Mouse (Mus musculus) kidney, embryonic 14.5 days (tissue): Measurements from ENCODE around the gene Tnfrsf9. TPM values are rescaled to one million over a fixed set of nuclear protein-coding genes. Genes with fewer than 3 reads are reported as not detected.

Source experiments
- ATAC-seq: fragments of 200-750 bp; cut with Nextera tagmentation; 2 replicates; pipeline ENCODE4 v1.8.0; 2017; ENCODE audit warnings: moderate number of reproducible peaks, mild to moderate bottlenecking, moderate TSS enrichment, moderate library complexity; ENCODE audit not compliant: low FRiP score, low TSS enrichment
- H3K27ac ChIP-seq: fragments of 300-500 bp; sonication (generic); 2 replicates; pipeline ENCODE4 v1.5.1; 2014; ENCODE audit warnings: low read depth, mild to moderate bottlenecking, low read length, moderate library complexity, mixed read lengths
- H3K27me3 ChIP-seq: fragments of 300-500 bp; sonication (generic); 2 replicates; pipeline ENCODE4 v1.6.1; 2014; ENCODE audit warnings: mild to moderate bottlenecking, low read length; ENCODE audit not compliant: control insufficient read depth, insufficient read depth
- H3K36me3 ChIP-seq: fragments of 300-500 bp; sonication (generic); 2 replicates; pipeline ENCODE4 v1.6.1; 2014; ENCODE audit warnings: low read length, mixed read lengths; ENCODE audit not compliant: control insufficient read depth, insufficient read depth
- H3K4me1 ChIP-seq: fragments of 300-500 bp; sonication (generic); 2 replicates; pipeline ENCODE4 v1.6.1; 2014; ENCODE audit warnings: low read length, mixed read lengths; ENCODE audit not compliant: control insufficient read depth, insufficient read depth
- H3K4me2 ChIP-seq: fragments of 300-500 bp; sonication (generic); replicated peaks from 2 replicates; pipeline ENCODE4 v1.6.1; 2014; ENCODE audit warnings: low read depth, mild to moderate bottlenecking, low read length
- H3K4me3 ChIP-seq: fragments of 300-500 bp; sonication (generic); 2 replicates; pipeline ENCODE4 v1.5.1; 2014; ENCODE audit warnings: mild to moderate bottlenecking, low read length
- H3K9ac ChIP-seq: fragments of 300-500 bp; sonication (generic); 2 replicates; pipeline ENCODE4 v1.6.1; 2014; ENCODE audit warnings: low read depth, mild to moderate bottlenecking, low read length, moderate library complexity
- H3K9me3 ChIP-seq: fragments of 300-500 bp; sonication (generic); 2 replicates; pipeline ENCODE4 v1.6.1; 2016; ENCODE audit warnings: low read length; ENCODE audit not compliant: control insufficient read depth
- WGBS: fragments of 180-500 bp; shearing (Covaris S2); extraction: QIAGEN DNeasy Blood & Tissue Kit; methylation state at CpG from one replicate; pipeline ENCODE4 v1.1.7; 2014; 5-methylcytosine and 5-hydroxymethylcytosine counted together
- polyA plus RNA-seq: library from polyadenylated mRNA; unstranded; fragments of >200 nt; fragmentation: Nextera tagmentation; extraction: Ambion mirVana; gene quantifications from 2 replicates; pipeline ENCODE4 v1.2.1, GENCODE M21; 2014

Tnfrsf9 gene
- polyA plus RNA-seq, 1 experiment from 2014 or later, result 0.39 TPM

GRCm38 (mm10) chr4:150933503-150933902, 19.1 kb downstream of the Tnfrsf9 start:
- H3K4me3 ChIP-seq, result no peak overlapping the region
- no peak overlapping the region for H3K9ac ChIP-seq
- no peak for ATAC-seq
- no peaks in the 10 kb centered on the region for H3K4me1 ChIP-seq
- no peak overlapping the region for H3K4me2 ChIP-seq
- H3K9me3 ChIP-seq, result no peaks in the 10 kb centered on the region
- no peaks in the 10 kb centered on the region for H3K27me3 ChIP-seq
- no peak overlapping the region for H3K27ac ChIP-seq
- H3K36me3 ChIP-seq, result no peaks in the 10 kb centered on the region
- WGBS, result 79% methylated on average over 1 of the region's 1 CpGs

GRCm38 (mm10) chr4:150937293-150938062, 23.1 kb downstream of the Tnfrsf9 start:
- no peaks in the 10 kb centered on the region for H3K4me1 ChIP-seq
- no peaks in the 10 kb centered on the region for H3K36me3 ChIP-seq
- no peak for ATAC-seq
- no peak overlapping the region for H3K27ac ChIP-seq
- H3K9ac ChIP-seq, result no peak overlapping the region
- no peak overlapping the region for H3K4me3 ChIP-seq
- H3K4me2 ChIP-seq, result no peak overlapping the region
- no peaks in the 10 kb centered on the region for H3K9me3 ChIP-seq
- no peaks in the 10 kb centered on the region for H3K27me3 ChIP-seq
- 69% methylated on average over 16 of the region's 16 CpGs for WGBS

- Histone ChIP-seq H3K36me3 (no peaks in the 10 kb centered on the region), H3K4me1 (no peaks in the 10 kb centered on the region), H3K9ac (no peak overlapping the region), H3K27me3 (no peaks in the 10 kb centered on the region), H3K27ac (no peak overlapping the region), H3K9me3 (no peaks in the 10 kb centered on the region), H3K4me2 (no peak overlapping the region), H3K4me3 (no peak overlapping the region)
- 58% methylated on average over 14 of the region's 14 CpGs for WGBS
- no peak for ATAC-seq
Measured at GRCm38 (mm10) chr4:150938063-150938452, 23.7 kb downstream of the Tnfrsf9 start.

GRCm38 (mm10) chr4:150939991-150940651, 25.8 kb downstream of the Tnfrsf9 start:
- WGBS, result 57% methylated on average over 13 of the region's 13 CpGs
- Histone ChIP-seq H3K4me3 (no peak overlapping the region), H3K4me2 (no peak overlapping the region)

GRCm38 (mm10) chr4:150944707-150945106, 30.3 kb downstream of the Tnfrsf9 start:
- H3K9me3 ChIP-seq, result no peaks in the 10 kb centered on the region
- no peak overlapping the region for H3K4me2 ChIP-seq
- no peak overlapping the region for H3K27ac ChIP-seq
- H3K4me1 ChIP-seq, result no peaks in the 10 kb centered on the region
- H3K4me3 ChIP-seq, result no peak overlapping the region
- no peak for ATAC-seq
- H3K36me3 ChIP-seq, result no peaks in the 10 kb centered on the region
- 90% methylated on average over 7 of the region's 7 CpGs for WGBS
- H3K27me3 ChIP-seq, result no peaks in the 10 kb centered on the region
- H3K9ac ChIP-seq, result no peak overlapping the region

More at GRCm38 (mm10) chr4:150939991-150940651, 25.8 kb downstream of the Tnfrsf9 start:
- Histone ChIP-seq H3K27ac (no peak overlapping the region), H3K9ac (no peak overlapping the region), H3K36me3 (no peaks in the 10 kb centered on the region), H3K4me1 (no peaks in the 10 kb centered on the region), H3K9me3 (no peaks in the 10 kb centered on the region), H3K27me3 (no peaks in the 10 kb centered on the region)
- no peak for ATAC-seq

GRCm38 (mm10) chr4:150950972-150951371, 36.6 kb downstream of the Tnfrsf9 start:
- Histone ChIP-seq H3K4me2 (no peak overlapping the region), H3K9me3 (no peaks in the 10 kb centered on the region), H3K4me1 (no peaks in the 10 kb centered on the region), H3K27ac (no peak overlapping the region), H3K36me3 (no peaks in the 10 kb centered on the region), H3K27me3 (no peaks in the 10 kb centered on the region), H3K9ac (no peak overlapping the region), H3K4me3 (no peak overlapping the region)
- 86% methylated on average over 10 of the region's 10 CpGs for WGBS
- ATAC-seq, result no peak

- Histone ChIP-seq H3K4me1 (no peaks in the 10 kb centered on the region), H3K27ac (no peak overlapping the region), H3K27me3 (no peaks in the 10 kb centered on the region), H3K4me3 (no peak overlapping the region), H3K4me2 (no peak overlapping the region), H3K9ac (no peak overlapping the region), H3K9me3 (no peaks in the 10 kb centered on the region), H3K36me3 (no peaks in the 10 kb centered on the region)
- no peak for ATAC-seq
- WGBS, result 73% methylated on average over 13 of the region's 13 CpGs
Measured at GRCm38 (mm10) chr4:150956369-150957105, 42.2 kb downstream of the Tnfrsf9 start.

GRCm38 (mm10) chr4:150957106-150957458, 42.7 kb downstream of the Tnfrsf9 start:
- 56% methylated on average over 1 of the region's 1 CpGs for WGBS
- no peak for ATAC-seq
- no peaks in the 10 kb centered on the region for H3K9me3 ChIP-seq
- H3K9ac ChIP-seq, result no peak overlapping the region
- H3K4me1 ChIP-seq, result no peaks in the 10 kb centered on the region
- no peak overlapping the region for H3K4me3 ChIP-seq
- no peaks in the 10 kb centered on the region for H3K36me3 ChIP-seq
- no peaks in the 10 kb centered on the region for H3K27me3 ChIP-seq
- H3K4me2 ChIP-seq, result no peak overlapping the region
- H3K27ac ChIP-seq, result no peak overlapping the region

- 59% methylated on average over 7 of the region's 7 CpGs for WGBS
- H3K36me3 ChIP-seq, result no peaks in the 10 kb centered on the region
- H3K4me2 ChIP-seq, result no peak overlapping the region
- no peak overlapping the region for H3K9ac ChIP-seq
- no peaks in the 10 kb centered on the region for H3K27me3 ChIP-seq
- no peaks in the 10 kb centered on the region for H3K9me3 ChIP-seq
- no peak for ATAC-seq
- no peak overlapping the region for H3K4me3 ChIP-seq
- no peaks in the 10 kb centered on the region for H3K4me1 ChIP-seq
- H3K27ac ChIP-seq, result no peak overlapping the region
Measured at GRCm38 (mm10) chr4:150958536-150958935, 44.2 kb downstream of the Tnfrsf9 start.
